Mouse (Mus musculus) brain, embryonic 14.5 days (tissue): ENCODE results near the gene Dennd4c.

Source experiments
- CTCF ChIP-seq: fragments of 200-500 bp; IDR thresholded peaks from 2 replicates; pipeline ENCODE4 v1.5.1; 2012; ENCODE audit warnings: inconsistent platforms, mild to moderate bottlenecking, moderate library complexity, borderline replicate concordance; ENCODE audit not compliant: insufficient read depth, insufficient read length; ENCODE audit errors: extremely low read depth
- POLR2A ChIP-seq: fragments of 200-500 bp; IDR thresholded peaks from 2 replicates; pipeline ENCODE4 v1.6.1; 2012; ENCODE audit warnings: mild to moderate bottlenecking, inconsistent platforms, borderline replicate concordance; ENCODE audit not compliant: poor library complexity, insufficient read depth, insufficient read length, severe bottlenecking; ENCODE audit errors: extremely low read depth

DNA sequence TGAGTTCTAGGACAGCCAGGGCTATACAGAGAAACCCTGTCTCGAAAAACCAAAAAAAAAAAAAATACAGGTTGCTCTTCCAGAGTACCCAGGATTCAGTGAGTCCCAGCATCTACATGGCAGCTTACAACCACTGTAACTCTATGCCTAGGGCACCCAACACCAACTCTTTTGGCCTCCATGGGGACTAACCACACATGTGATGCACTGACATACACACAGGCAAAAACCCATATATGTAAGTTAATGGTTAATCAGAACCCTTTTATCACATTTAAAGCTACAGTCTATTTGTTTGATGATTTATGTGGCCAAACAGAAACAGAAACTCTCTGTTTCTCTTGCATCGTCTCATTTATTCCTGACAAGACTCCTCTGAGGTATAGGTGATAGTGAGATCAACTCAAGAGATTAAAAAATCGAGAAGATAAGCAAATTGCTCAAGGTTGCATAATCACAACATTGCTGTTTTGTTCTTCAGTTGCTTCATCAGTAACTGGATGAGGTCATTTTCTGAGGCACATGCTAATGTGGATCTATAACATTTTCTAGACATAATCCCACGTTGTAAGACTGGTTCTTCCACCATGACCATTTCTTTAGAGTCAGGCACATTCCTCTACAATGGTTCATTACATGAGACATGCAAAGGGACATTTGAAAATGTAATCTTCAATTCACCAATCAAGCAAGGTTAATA is 29.3 kb upstream of the Dennd4c start:
- no peak for TF ChIP-seq POLR2A
- TF ChIP-seq CTCF: no peak
